Mouse (Mus musculus): ENCODE measurements around the gene Cux2. TPM values are rescaled to one million over a fixed set of nuclear protein-coding genes. Genes with fewer than 3 reads are reported as not detected.

Gene Cux2
- polyA plus RNA-seq, 1 experiment from 2014 or later: 23.8 TPM

DNA sequence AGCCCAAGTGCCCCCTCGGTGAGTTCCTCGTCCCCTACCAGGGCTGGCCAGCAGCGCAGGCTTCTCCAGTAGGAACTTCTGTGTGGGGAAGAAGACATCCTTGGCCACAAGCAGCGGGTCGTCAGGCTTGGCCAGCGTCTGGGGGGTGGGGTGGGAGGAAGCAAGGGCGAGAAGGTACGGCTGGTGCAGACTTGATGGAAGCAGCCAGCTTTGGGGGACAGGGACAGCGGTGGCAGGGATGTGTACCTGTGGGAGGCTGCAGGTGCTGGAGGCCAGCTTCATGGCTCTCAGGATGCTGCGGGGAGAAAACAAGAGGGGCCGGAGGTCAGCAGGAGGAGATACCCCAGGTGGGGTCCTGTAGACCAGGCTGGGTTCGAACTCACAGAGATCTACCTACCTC lies 174.9 kb downstream of the Cux2 start:
- Histone ChIP-seq H3K36me3 (peaks cover 55% of the 10 kb centered on the region), H3K9me3 (no peaks in the 10 kb centered on the region), H3K4me3 (replicated peaks) (no peak overlapping the region), H3K27me3 (no peaks in the 10 kb centered on the region), H3K9ac (replicated peaks) (no peak overlapping the region), H3K4me2 (replicated peaks) (no peak overlapping the region), H3K4me1 (replicated peaks) (no peaks in the 10 kb centered on the region), H3K27ac (no peak overlapping the region)
- WGBS: 90% methylated on average over 12 of the region's 12 CpGs
- ATAC-seq: no peak

GRCm38 (mm10) chr5:121872158-121872557 lies 177.7 kb downstream of the Cux2 start:
- 9% methylated on average over 4 of the region's 4 CpGs for WGBS
- H3K36me3 ChIP-seq: peaks cover 68% of the 10 kb centered on the region
- H3K4me3 ChIP-seq (replicated peaks): no peak overlapping the region
- no peak overlapping the region for H3K4me2 ChIP-seq (replicated peaks)
- no peak overlapping the region for H3K9ac ChIP-seq (replicated peaks)
- H3K4me1 ChIP-seq (replicated peaks): no peaks in the 10 kb centered on the region
- no peaks in the 10 kb centered on the region for H3K9me3 ChIP-seq
- H3K27ac ChIP-seq: no peak overlapping the region
- H3K27me3 ChIP-seq: no peaks in the 10 kb centered on the region
- ATAC-seq: peak; percentile 79

DNA sequence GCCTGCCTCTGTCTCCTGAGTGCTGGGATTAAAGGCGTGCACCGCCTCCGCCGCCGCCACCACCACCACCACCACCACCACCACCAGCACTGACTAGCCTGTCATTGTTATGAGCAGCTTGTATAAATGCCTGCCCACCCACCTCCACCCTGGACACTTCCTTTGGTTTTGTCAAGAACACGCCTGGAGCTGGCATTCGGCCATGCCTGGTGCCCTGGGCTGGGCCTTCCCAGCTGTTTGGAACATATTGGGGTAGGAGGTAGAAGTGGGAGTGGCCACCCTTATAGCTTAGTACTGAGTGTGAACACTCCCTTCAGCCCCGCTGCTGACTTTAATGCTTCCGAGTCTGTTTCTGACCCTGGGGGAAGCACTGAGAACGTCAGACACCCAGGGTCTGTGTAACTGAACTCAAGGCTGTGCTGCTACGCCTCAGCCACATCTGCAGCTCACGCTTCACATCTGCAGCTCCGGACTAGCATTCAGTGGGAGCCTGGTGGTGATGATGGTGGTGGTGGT lies 178.3 kb downstream of the Cux2 start:
- Histone ChIP-seq H3K9me3 (no peaks in the 10 kb centered on the region), H3K36me3 (peaks cover 68% of the 10 kb centered on the region), H3K27ac (no peak overlapping the region), H3K4me1 (replicated peaks) (no peaks in the 10 kb centered on the region), H3K4me2 (replicated peaks) (no peak overlapping the region), H3K9ac (replicated peaks) (no peak overlapping the region), H3K27me3 (no peaks in the 10 kb centered on the region), H3K4me3 (replicated peaks) (no peak overlapping the region)
- 91% methylated on average over 13 of the region's 13 CpGs for WGBS
- ATAC-seq: no peak

GRCm38 (mm10) chr5:121870832-121871231 lies 179.1 kb downstream of the Cux2 start:
- no peaks in the 10 kb centered on the region for H3K27me3 ChIP-seq
- no peaks in the 10 kb centered on the region for H3K9me3 ChIP-seq
- H3K9ac ChIP-seq (replicated peaks): no peak overlapping the region
- H3K4me3 ChIP-seq (replicated peaks): no peak overlapping the region
- H3K4me2 ChIP-seq (replicated peaks): no peak overlapping the region
- no peaks in the 10 kb centered on the region for H3K4me1 ChIP-seq (replicated peaks)
- WGBS: 82% methylated on average over 6 of the region's 6 CpGs
- H3K27ac ChIP-seq: no peak overlapping the region
- H3K36me3 ChIP-seq: peaks cover 67% of the 10 kb centered on the region
- no peak for ATAC-seq

GRCm38 (mm10) chr5:121867963-121868362 lies 181.9 kb downstream of the Cux2 start:
- 70% methylated on average over 5 of the region's 5 CpGs for WGBS
- H3K4me1 ChIP-seq (replicated peaks): 0 out of 2 replicates have a peak, but pooled peaks cover 4% of the 10 kb centered on the region
- ATAC-seq: no peak
- no peaks in the 10 kb centered on the region for H3K27me3 ChIP-seq
- no peak overlapping the region for H3K4me3 ChIP-seq (replicated peaks)
- H3K27ac ChIP-seq: no peak overlapping the region
- H3K36me3 ChIP-seq: peaks cover 48% of the 10 kb centered on the region
- no peaks in the 10 kb centered on the region for H3K9me3 ChIP-seq
- no peak overlapping the region for H3K4me2 ChIP-seq (replicated peaks)
- H3K9ac ChIP-seq (replicated peaks): no peak overlapping the region

GRCm38 (mm10) chr5:121864330-121864729 lies 185.6 kb downstream of the Cux2 start:
- ATAC-seq: no peak
- H3K36me3 ChIP-seq: peaks cover 62% of the 10 kb centered on the region
- 14% methylated on average over 8 of the region's 11 CpGs for WGBS
- no peaks in the 10 kb centered on the region for H3K27me3 ChIP-seq
- H3K4me1 ChIP-seq (replicated peaks): 0 out of 2 replicates have a peak, but pooled peaks cover 4% of the 10 kb centered on the region
- no peak overlapping the region for H3K9ac ChIP-seq (replicated peaks)
- no peak overlapping the region for H3K4me3 ChIP-seq (replicated peaks)
- H3K27ac ChIP-seq: no peak overlapping the region
- H3K9me3 ChIP-seq: 0 out of 2 replicates have a peak, but pooled peaks cover 6% of the 10 kb centered on the region
- no peak overlapping the region for H3K4me2 ChIP-seq (replicated peaks)

DNA sequence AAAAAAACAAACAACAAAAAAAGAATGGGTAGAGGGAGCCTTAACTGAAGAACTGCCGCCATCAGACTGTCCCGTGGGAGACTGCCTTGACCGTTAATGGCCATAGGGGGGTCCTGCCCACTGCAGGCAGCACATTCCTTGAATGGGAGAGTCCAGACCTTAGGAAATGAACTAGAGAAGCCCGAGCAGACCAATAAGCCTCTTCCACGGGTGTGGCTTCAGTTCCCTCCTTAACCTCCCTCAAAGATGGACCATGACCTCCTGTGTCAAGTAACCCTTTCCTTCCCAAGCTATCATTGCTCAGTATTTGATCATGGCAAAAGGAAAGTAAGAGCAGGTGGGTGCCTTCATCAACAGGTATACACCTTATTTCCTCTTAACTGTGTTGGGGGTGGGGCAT lies 187.9 kb downstream of the Cux2 start:
- 68% methylated on average over 5 of the region's 5 CpGs for WGBS
- H3K4me1 ChIP-seq (replicated peaks): 0 out of 2 replicates have a peak, but pooled peaks cover 4% of the 10 kb centered on the region
- peaks cover 53% of the 10 kb centered on the region for H3K36me3 ChIP-seq
- ATAC-seq: no peak
- no peak overlapping the region for H3K27ac ChIP-seq
- H3K27me3 ChIP-seq: no peaks in the 10 kb centered on the region
- no peak overlapping the region for H3K9ac ChIP-seq (replicated peaks)
- no peak overlapping the region for H3K4me3 ChIP-seq (replicated peaks)
- no peak overlapping the region for H3K4me2 ChIP-seq (replicated peaks)
- H3K9me3 ChIP-seq: 0 out of 2 replicates have a peak, but pooled peaks cover 6% of the 10 kb centered on the region

GRCm38 (mm10) chr5:121858427-121858826 lies 191.5 kb downstream of the Cux2 start:
- no peak overlapping the region for H3K4me3 ChIP-seq (replicated peaks)
- no peak overlapping the region for H3K27ac ChIP-seq
- no peak overlapping the region for H3K4me2 ChIP-seq (replicated peaks)
- peaks cover 16% of the 10 kb centered on the region for H3K4me1 ChIP-seq (replicated peaks)
- no peaks in the 10 kb centered on the region for H3K27me3 ChIP-seq
- 0 out of 2 replicates have a peak, but pooled peaks cover 6% of the 10 kb centered on the region for H3K9me3 ChIP-seq
- peaks cover 50% of the 10 kb centered on the region for H3K36me3 ChIP-seq
- no peak overlapping the region for H3K9ac ChIP-seq (replicated peaks)
- 90% methylated on average over 12 of the region's 12 CpGs for WGBS
- ATAC-seq: no peak

DNA sequence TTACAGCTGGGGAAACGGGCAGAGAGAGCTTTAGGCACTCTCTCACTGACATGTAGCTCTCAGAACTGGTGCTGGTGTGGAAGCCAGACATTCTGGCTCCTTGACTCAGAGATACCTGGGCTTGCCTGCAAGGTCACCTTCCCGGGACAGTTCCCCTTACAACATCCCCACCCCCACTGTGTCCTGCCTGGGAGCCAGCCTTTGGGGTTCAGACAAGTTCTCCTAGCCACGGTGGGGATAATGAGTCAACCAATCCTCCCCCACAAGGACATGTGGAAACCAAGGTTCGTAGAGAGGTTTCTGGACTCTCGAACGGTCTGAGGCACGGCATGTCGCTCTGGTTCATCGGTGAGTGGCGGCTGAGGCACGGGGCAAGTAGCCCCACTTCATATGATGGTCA lies 193.2 kb downstream of the Cux2 start:
- 0 out of 2 replicates have a peak, but pooled peaks cover 6% of the 10 kb centered on the region for H3K9me3 ChIP-seq
- 93% methylated on average over 11 of the region's 11 CpGs for WGBS
- H3K27me3 ChIP-seq: no peaks in the 10 kb centered on the region
- H3K4me2 ChIP-seq (replicated peaks): no peak overlapping the region
- ATAC-seq: no peak
- no peak overlapping the region for H3K9ac ChIP-seq (replicated peaks)
- no peak overlapping the region for H3K4me3 ChIP-seq (replicated peaks)
- peaks cover 18% of the 10 kb centered on the region for H3K4me1 ChIP-seq (replicated peaks)
- peaks cover 67% of the 10 kb centered on the region for H3K36me3 ChIP-seq
- H3K27ac ChIP-seq: no peak overlapping the region

GRCm38 (mm10) chr5:121854768-121855167 lies 195.1 kb downstream of the Cux2 start:
- 56% methylated on average over 10 of the region's 10 CpGs for WGBS
- H3K27ac ChIP-seq: peak overlapping the region; percentile 19; the same call in 1 of the 2 replicates
- H3K9me3 ChIP-seq: no peaks in the 10 kb centered on the region

DNA sequence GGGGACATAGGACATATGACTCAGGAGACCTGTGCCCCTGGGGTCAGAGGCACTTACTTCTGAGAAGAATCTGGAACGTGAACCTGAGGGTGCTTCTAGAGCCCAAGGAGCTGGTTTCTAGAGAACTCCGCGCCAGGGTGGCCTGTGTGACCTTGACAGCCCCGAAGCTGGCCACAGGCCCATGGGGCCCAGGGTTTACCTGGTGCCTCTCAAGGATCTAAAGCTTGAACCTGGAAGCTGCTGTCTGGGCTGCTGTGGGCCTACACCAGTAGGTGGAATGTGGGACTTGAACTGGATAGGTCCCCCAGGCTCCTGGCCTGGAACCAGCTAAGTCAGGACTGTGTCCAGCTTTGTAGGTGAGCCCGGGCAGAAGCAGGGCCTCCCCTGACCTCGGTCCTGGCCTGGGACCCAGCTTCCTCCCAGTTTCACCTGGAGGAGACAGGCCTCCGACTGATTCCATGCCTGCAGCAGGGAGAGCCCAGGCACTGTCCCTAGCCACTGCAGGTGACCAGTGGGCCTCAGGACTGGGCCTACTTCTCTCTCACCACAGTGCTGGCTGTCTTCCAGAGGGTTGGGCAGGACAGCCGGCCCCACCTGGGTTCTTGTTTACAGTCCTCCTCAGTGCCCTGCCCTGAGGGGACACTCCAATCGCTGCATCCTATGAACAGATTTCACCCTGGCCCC lies 196.4 kb downstream of the Cux2 start:
- H3K27me3 ChIP-seq: no peaks in the 10 kb centered on the region
- no peak overlapping the region for H3K9ac ChIP-seq (replicated peaks)
- no peak for ATAC-seq

More at GRCm38 (mm10) chr5:121854768-121855167, 195.1 kb downstream of the Cux2 start:
- ATAC-seq: no peak
- H3K4me3 ChIP-seq (replicated peaks): no peak overlapping the region
- H3K4me1 ChIP-seq (replicated peaks): peaks cover 38% of the 10 kb centered on the region
- H3K36me3 ChIP-seq: peaks cover 56% of the 10 kb centered on the region
- no peaks in the 10 kb centered on the region for H3K27me3 ChIP-seq
- no peak overlapping the region for H3K9ac ChIP-seq (replicated peaks)
- H3K4me2 ChIP-seq (replicated peaks): no peak overlapping the region

DNA sequence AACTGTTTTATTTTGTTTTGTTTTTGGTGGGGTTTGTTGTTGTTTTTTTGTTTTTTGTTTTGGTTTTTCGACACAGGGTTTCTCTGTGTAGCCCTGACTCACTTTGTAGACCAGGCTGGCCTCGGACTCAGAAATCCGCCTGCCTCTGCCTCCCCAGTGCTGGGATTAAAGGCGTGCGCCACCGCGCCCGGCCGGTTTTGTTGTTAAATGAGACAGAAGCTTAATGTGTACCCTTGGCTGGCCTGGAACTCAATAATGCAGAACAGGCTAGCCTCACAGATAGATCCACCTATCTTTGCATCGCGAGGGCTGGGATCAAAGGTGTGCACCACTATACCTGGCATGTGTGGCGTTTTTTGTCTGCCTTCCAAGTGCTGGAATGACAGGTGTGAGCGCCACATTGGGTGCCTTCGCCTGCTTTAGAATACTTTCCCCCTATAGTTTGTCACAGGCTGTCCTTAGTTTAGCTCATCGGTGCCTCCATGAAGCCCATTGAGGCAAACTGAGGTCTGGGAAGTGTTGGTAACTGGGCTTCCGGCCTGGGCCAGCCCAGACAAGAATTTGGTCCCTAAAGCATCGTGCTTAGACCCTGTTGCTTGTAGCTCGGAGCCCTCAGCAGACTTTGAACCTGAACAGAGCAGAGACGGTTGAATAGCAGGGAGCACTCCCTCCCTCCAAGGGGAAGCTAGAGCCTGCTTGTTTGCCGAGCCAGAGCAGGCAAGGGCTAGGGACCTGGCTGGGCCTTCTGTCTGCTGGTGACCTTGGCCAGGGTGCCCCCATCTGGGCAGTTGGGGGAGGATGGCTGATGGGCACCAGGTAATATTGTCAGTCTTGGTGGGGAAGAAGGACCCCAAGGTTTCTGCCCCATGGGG lies 200.2 kb downstream of the Cux2 start:
- no peak for ATAC-seq
- Histone ChIP-seq H3K9me3 (no peaks in the 10 kb centered on the region), H3K4me2 (replicated peaks) (peak overlapping the region; percentile 80), H3K4me3 (replicated peaks) (peak overlapping the region; percentile 89), H3K27ac (peak overlapping the region; percentile 36; the same call in 1 of the 2 replicates), H3K36me3 (peaks cover 34% of the 10 kb centered on the region), H3K9ac (replicated peaks) (peak overlapping the region; percentile 91), H3K27me3 (peaks cover 11% of the 10 kb centered on the region), H3K4me1 (replicated peaks) (peaks cover 47% of the 10 kb centered on the region)
- WGBS: 40% methylated on average over 20 of the region's 20 CpGs

More for the DNA sequence above, 196.4 kb downstream of the Cux2 start:
- peaks cover 42% of the 10 kb centered on the region for H3K4me1 ChIP-seq (replicated peaks)
- H3K36me3 ChIP-seq: peaks cover 46% of the 10 kb centered on the region
- no peak overlapping the region for H3K4me3 ChIP-seq (replicated peaks)
- H3K27ac ChIP-seq: peak overlapping the region; percentile 45
- WGBS: 89% methylated on average over 9 of the region's 9 CpGs
- no peak overlapping the region for H3K4me2 ChIP-seq (replicated peaks)
- H3K9me3 ChIP-seq: no peaks in the 10 kb centered on the region

Data from midbrain, embryonic 13.5 days (tissue).